Mouse (Mus musculus): ENCODE data around the gene Slc6a11.
A peak's percentile ranks its signal among the peaks of the same experiment; 100 is the strongest.

The Slc6a11 gene

GRCm38 (mm10) chr6:114182366-114183179 is 51.5 kb downstream of the Slc6a11 start:
- no peak for DNase-seq (ENCODE audit: low spot score)

GRCm38 (mm10) chr6:114187121-114187520 is 56.1 kb downstream of the Slc6a11 start:
- DNase-seq (ENCODE audit: low spot score): no peak

DNA sequence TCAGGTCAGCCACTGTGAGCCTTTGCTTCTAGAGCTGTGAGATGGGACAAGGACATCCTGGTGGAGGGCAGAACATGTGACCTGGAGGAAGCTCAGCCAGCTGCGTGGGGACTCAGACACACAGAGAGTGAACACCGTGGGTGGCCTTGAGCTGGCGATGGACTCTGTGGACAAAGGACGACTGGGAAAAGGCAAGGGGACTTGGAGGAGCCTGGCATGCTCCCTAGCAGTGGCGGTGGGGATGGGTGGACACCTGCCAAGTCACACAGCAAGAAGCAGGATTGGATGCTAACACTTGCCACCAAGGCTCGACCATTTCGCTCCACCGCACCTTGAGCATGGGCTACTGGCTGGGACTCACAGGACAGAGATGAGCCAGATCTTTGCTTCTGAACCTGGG is 57.8 kb downstream of the Slc6a11 start:
- no peak for DNase-seq (ENCODE audit: low spot score)

- no peak for DNase-seq (ENCODE audit: low spot score)
Observed at GRCm38 (mm10) chr6:114195998-114196397, 65.0 kb downstream of the Slc6a11 start.

DNA sequence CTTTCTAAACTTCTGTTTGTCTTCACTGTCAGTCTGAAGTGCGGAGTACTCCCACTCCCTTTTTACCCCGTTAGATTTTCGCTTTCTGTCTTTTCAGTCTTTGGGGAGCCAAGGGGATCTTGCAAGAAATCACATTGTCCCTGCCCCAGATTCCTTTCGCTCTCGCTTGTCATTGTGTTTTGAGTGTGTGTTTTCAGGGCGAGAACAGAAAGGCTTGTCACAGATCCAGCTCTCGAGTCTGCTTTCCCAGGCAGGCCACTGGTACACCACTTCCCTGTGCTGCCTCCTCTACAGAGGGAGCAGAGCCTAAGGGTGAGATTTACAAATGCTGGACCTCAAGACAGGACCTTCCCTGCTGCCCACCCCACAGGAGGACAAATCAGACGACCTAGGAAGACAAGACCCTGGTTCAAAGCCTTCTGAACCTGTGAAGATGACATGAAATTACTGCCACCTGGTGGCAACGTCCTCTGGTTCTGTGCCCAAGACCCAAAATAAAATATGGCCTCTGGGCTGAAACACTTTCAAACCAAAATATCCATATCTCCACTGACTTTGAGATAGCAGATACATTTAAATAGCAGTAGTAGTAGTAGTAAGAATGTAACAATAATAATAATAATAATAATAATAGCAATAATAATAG is 68.3 kb downstream of the Slc6a11 start:
- no peak for DNase-seq (ENCODE audit: low spot score)

- no peak for DNase-seq (ENCODE audit: low spot score)
Observed at GRCm38 (mm10) chr6:114204557-114204956, 73.5 kb downstream of the Slc6a11 start.

- no peak for DNase-seq (ENCODE audit: low spot score)
Observed at GRCm38 (mm10) chr6:114208296-114208695, 77.3 kb downstream of the Slc6a11 start.

GRCm38 (mm10) chr6:114214393-114214792 is 83.4 kb downstream of the Slc6a11 start:
- no peak for DNase-seq (ENCODE audit: low spot score)

- peak; percentile 29 for DNase-seq (ENCODE audit: low spot score)
Observed at GRCm38 (mm10) chr6:114216741-114217414, 85.8 kb downstream of the Slc6a11 start.

- peak; percentile 33 for DNase-seq (ENCODE audit: low spot score)
Observed at GRCm38 (mm10) chr6:114224399-114224798, 93.4 kb downstream of the Slc6a11 start.

DNA sequence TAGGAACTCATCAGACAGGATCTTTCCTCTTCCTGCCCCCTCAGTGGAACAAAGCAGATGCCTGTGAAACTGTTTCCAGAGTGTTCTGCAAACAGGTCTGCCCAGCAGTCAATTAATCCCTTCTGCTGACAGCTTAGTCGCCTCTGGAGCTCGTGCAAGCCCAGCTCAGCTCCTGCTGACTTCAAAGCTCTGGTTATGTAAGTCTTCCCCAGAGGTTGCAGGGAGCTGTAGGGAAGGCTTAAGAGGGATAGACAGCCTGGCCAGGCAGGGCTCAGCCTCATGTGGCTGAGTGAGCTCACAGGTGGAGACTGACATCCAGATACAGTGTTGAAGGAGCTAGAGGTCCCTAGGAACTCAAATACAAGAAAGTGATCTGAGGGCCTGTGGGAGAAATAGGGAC is 96.3 kb downstream of the Slc6a11 start:
- no peak for DNase-seq (ENCODE audit: low spot score)

DNA sequence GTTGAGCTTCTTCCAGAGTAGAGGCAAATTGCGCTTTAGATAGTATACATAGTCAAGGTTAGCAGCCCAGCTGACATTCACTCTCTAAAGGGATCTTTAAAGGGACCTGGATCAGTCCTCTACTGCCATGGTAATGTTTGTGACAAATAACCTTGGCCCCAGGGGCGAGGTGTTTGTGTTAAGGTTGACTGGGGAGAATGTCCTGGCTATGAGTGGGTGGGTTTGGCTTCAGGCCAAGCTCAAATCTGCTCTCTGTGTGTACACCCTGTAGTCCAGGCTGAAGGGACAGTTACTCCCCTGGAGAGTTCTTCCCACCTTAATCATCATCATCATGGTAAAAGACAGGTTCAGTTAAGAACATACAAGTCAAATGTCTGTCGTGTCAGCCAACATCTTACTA is 97.2 kb downstream of the Slc6a11 start:
- no peak for DNase-seq (ENCODE audit: low spot score)

DNA sequence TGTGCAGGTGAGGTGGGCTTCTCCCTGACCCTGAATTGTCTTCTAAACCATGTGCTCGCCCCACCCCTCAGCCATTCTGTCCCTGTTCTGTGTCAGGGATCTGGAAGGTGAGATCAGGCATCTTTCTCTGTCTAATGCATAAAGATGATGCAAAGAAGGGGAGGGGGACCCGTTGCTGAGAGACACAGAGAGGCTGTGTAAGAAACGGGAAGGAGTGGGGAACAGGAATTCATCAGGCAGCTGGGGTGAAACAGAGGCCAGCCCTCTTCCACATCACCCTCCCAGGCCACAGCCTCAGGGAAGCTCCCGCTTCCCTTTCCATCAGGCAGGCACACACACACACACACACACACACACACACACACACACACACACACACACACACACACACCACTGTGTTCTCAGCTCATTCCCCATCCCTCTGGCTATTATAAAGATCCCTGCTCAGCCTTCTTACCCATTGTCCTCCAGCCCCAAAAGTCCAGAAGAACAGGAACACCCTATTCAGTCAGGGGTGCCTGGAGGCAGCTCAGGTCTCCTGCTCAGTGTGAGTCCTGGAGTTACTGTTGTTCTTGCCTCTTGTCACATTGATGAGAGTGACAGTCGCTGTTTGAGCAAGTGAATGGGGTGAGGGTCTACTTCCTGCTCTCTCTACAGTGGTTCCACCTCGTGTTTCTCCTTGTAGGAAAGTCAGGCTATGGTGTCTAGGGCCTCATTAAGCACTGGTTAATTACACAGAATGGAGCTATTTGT is 108.0 kb downstream of the Slc6a11 start:
- no peak for DNase-seq (ENCODE audit: low spot score)

- no peak for DNase-seq (ENCODE audit: low spot score)
Observed at GRCm38 (mm10) chr6:114245665-114246064, 114.6 kb downstream of the Slc6a11 start.

DNA sequence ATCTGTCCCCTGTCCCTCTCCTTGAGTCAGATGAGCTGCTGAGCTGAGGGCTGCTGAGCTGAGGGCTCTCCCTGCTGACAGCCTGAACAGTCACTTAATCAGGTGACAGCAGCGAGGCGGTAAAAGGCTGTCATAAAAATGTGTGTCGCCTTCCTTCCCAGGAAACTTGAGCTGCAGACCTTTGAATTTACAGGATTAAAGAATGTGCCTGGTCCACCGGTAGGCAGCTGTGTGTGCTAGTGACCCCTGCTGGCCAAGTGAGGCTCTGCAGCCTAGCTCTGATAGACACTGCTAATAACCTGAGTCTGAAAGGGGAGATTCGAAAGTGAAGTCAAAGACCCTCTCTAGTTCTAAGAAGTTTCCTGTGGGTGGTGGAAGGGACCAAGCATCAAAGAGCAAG is 119.3 kb downstream of the Slc6a11 start:
- DNase-seq (ENCODE audit: low spot score): peak; percentile 85

- DNase-seq (ENCODE audit: low spot score): peak; percentile 33
Observed at GRCm38 (mm10) chr6:114254927-114255326, 123.9 kb downstream of the Slc6a11 start.

GRCm38 (mm10) chr6:114257762-114258361 is 126.8 kb downstream of the Slc6a11 start:
- no peak for DNase-seq (ENCODE audit: low spot score)

DNA sequence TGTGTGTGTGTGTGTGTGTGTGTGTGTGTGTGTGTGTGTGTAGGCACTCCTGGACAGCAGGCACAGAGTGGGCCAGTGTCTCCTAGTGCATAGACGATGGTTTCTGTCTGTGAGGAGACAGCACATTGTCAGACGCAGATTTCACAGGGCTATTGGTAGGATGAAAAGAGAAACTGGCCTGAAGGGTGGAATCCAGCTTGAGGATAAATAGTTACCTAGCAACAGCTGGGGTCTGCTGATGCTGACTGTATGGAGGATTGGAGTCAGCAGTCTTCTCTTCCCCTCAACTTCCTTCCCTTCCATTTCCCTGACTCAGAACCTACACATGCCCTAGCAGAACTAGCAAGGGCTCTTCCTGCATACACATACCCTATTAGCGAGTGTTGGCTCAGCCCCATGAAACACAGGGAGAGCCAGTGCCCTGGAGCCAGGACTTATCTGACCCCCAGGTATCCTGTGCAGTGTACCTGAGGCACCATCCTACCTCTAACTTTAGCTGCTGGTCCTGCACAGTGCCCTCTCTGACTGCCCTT is 127.7 kb downstream of the Slc6a11 start:
- DNase-seq (ENCODE audit: low spot score): no peak

GRCm38 (mm10) chr6:114261609-114262008 is 130.6 kb downstream of the Slc6a11 start:
- no peak for DNase-seq (ENCODE audit: low spot score)

DNA sequence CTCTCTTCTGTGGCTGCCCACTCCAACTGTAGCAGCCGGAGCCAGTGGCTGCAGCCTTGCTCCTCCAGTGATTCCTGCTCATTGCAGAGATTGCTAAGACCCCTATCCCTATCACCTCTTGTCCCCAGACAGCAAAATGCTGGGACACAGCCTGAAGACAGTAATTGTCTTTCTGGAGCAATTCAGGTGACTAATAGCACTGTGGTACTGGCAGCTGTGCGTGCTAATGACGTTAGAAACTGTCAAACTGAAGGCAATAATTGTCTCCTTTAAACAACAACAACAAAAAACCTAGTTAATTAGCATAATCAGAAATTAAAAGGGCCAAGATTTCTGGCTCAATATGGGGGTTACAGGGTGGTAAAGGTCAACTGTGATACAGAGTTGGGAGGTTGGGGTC is 133.0 kb downstream of the Slc6a11 start:
- DNase-seq (ENCODE audit: low spot score): no peak

DNA sequence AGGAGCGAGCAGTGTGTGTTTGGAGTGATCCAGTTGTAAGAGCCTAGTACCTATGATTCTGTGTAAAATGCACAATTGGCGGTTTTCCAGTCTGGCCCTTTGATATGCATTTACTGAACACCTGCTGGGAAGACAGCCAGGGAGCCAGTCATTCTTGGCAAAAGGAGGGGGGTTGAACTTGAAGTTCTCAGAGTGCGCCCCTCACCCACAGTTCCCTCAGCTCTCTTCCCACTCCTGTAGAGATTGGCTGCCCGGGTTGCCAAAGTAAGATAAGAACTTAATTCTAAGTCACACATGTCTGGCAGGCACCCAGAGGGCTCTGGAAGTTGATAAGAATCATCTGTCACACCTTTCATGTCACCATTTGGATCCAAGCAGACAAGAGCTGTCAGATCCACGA is 133.4 kb downstream of the Slc6a11 start:
- DNase-seq (ENCODE audit: low spot score): no peak

DNA sequence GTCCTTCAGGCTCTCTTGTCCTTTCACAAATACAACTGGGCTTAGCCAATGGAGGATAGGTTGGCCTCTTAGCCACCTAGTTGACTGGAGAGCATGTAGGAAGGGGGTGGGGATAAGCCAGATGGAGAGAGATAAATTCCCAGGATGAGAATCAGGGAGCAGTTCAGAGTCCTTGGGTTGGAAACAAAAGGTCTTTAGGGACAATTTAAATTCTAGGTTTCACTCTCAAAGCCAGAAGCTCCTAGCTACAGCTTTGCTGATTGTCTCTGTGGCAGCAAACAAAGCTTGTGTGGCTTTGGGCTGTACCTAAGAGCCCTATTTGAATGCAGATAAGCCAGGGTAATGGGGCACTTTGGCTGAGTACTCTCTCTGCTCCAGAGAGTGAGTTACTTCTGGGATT is 135.2 kb downstream of the Slc6a11 start:
- no peak for DNase-seq (ENCODE audit: low spot score)
